Mouse (Mus musculus) limb, embryonic 12.5 days (tissue): ENCODE data around the gene Zfp536. TPM values are rescaled to one million over a fixed set of nuclear protein-coding genes. Genes with fewer than 3 reads are reported as not detected.

Source experiments
- ATAC-seq: fragments of 200-750 bp; cut with Nextera tagmentation; 2 replicates; pipeline ENCODE4 v1.8.0; 2017; ENCODE audit warnings: low read depth, moderate TSS enrichment; ENCODE audit not compliant: insufficient number of reproducible peaks, insufficient read depth, low FRiP score, low TSS enrichment
- H3K27ac ChIP-seq: fragments of 300-500 bp; sonication (generic); 2 replicates; pipeline ENCODE4 v1.5.1; 2016; ENCODE audit warnings: mild to moderate bottlenecking, moderate library complexity
- H3K27me3 ChIP-seq: fragments of 300-500 bp; sonication (generic); 2 replicates; pipeline ENCODE4 v1.6.1; 2016; ENCODE audit warnings: mild to moderate bottlenecking, moderate library complexity
- H3K36me3 ChIP-seq: fragments of 300-500 bp; sonication (generic); 2 replicates; pipeline ENCODE4 v1.6.1; 2016; ENCODE audit warnings: mild to moderate bottlenecking, moderate library complexity
- H3K4me1 ChIP-seq: fragments of 300-500 bp; sonication (generic); replicated peaks from 2 replicates; pipeline ENCODE4 v1.6.1; 2016
- H3K4me2 ChIP-seq: fragments of 300-500 bp; sonication (generic); 2 replicates; pipeline ENCODE4 v1.6.1; 2016; ENCODE audit warnings: mild to moderate bottlenecking, moderate library complexity
- H3K4me3 ChIP-seq: fragments of 300-500 bp; sonication (generic); replicated peaks from 2 replicates; pipeline ENCODE4 v1.5.1; 2016; ENCODE audit warnings: mild to moderate bottlenecking
- H3K9ac ChIP-seq: fragments of 300-500 bp; sonication (generic); replicated peaks from 2 replicates; pipeline ENCODE4 v1.6.1; 2016; ENCODE audit warnings: mild to moderate bottlenecking, moderate library complexity
- H3K9me3 ChIP-seq: fragments of 300-500 bp; sonication (generic); 2 replicates; pipeline ENCODE4 v1.6.1; 2016; ENCODE audit warnings: mild to moderate bottlenecking, moderate library complexity
- WGBS: fragments of 180-500 bp; shearing (Covaris S2); methylation state at CpG from one replicate; pipeline ENCODE4 v1.1.7; 2016; 5-methylcytosine and 5-hydroxymethylcytosine counted together
- polyA plus RNA-seq: library from polyadenylated mRNA; unstranded; fragments of >200 nt; fragmentation: Nextera tagmentation; extraction: Ambion mirVana; gene quantifications from 2 replicates; pipeline ENCODE4 v1.2.1, GENCODE M21; 2016

Zfp536 gene
- polyA plus RNA-seq, 1 experiment from 2014 or later: 8.1 TPM

GRCm38 (mm10) chr7:37548805-37549204, 224.6 kb downstream of the Zfp536 start:
- Histone ChIP-seq H3K4me1 (peaks cover 15% of the 10 kb centered on the region), H3K4me2 (no peak overlapping the region), H3K27ac (no peak overlapping the region), H3K9me3 (no peaks in the 10 kb centered on the region), H3K36me3 (no peaks in the 10 kb centered on the region), H3K27me3 (0 out of 2 replicates have a peak, but pooled peaks cover 3% of the 10 kb centered on the region), H3K9ac (no peak overlapping the region), H3K4me3 (no peak overlapping the region)
- ATAC-seq: no peak
- 61% methylated on average over 15 of the region's 15 CpGs for WGBS

DNA sequence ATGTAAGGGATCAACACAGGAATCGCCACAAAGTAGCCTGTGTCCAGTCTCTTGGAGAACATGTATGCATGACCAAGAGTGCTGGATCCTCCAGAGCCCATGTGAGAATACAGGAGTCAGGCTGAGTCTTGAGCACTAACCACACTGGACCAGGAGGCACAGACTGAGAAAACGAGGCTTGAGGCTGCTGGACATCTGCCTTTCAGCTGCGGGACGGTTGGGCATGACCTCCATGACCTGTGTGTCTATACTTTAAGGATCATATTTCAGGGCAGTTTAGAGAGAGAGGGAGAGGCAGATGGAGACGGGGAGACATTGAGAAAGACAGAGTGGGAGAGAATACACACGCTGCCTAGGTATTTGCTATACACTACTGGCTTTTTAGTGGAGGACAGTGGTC, 229.4 kb downstream of the Zfp536 start:
- Histone ChIP-seq H3K4me2 (no peak overlapping the region), H3K27me3 (no peaks in the 10 kb centered on the region), H3K4me3 (no peak overlapping the region), H3K9me3 (no peaks in the 10 kb centered on the region), H3K36me3 (no peaks in the 10 kb centered on the region), H3K27ac (no peak overlapping the region), H3K9ac (no peak overlapping the region), H3K4me1 (peaks cover 2% of the 10 kb centered on the region; the same call in 1 of the 2 replicates)
- ATAC-seq: no peak
- 15% methylated on average over 6 of the region's 6 CpGs for WGBS

DNA sequence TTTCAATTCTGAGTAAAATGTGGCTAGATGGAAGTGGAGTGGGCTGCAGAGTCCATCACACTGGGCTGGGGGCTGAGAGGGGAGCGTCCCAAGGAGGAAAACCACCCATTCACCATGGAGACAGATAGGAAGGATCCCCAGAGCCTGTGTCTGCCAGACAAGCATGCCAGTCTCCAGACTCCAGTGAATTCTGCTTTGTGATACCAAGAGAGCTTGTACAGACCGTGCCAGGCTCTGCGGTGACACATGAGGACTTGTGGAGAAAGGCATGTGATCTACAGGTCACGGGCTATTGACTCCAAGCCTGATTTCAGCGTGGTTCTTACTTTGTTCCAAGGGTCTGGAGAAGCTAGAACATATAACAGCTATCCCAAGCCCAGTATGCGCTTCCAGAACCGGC, 230.5 kb downstream of the Zfp536 start:
- Histone ChIP-seq H3K9ac (no peak overlapping the region), H3K9me3 (no peaks in the 10 kb centered on the region), H3K4me2 (no peak overlapping the region), H3K4me1 (no peaks in the 10 kb centered on the region; the same call in 1 of the 2 replicates), H3K36me3 (no peaks in the 10 kb centered on the region), H3K27ac (no peak overlapping the region), H3K4me3 (no peak overlapping the region), H3K27me3 (no peaks in the 10 kb centered on the region)
- ATAC-seq: no peak
- WGBS: 87% methylated on average over 7 of the region's 7 CpGs

GRCm38 (mm10) chr7:37531166-37531565, 242.3 kb downstream of the Zfp536 start:
- no peaks in the 10 kb centered on the region for H3K9me3 ChIP-seq
- H3K27me3 ChIP-seq: no peaks in the 10 kb centered on the region; the same call in 1 of the 2 replicates
- H3K27ac ChIP-seq: no peak overlapping the region
- H3K36me3 ChIP-seq: no peaks in the 10 kb centered on the region
- H3K4me2 ChIP-seq: no peak overlapping the region
- WGBS: 89% methylated on average over 2 of the region's 2 CpGs
- ATAC-seq: no peak
- no peak overlapping the region for H3K9ac ChIP-seq
- no peak overlapping the region for H3K4me3 ChIP-seq
- H3K4me1 ChIP-seq: no peaks in the 10 kb centered on the region

DNA sequence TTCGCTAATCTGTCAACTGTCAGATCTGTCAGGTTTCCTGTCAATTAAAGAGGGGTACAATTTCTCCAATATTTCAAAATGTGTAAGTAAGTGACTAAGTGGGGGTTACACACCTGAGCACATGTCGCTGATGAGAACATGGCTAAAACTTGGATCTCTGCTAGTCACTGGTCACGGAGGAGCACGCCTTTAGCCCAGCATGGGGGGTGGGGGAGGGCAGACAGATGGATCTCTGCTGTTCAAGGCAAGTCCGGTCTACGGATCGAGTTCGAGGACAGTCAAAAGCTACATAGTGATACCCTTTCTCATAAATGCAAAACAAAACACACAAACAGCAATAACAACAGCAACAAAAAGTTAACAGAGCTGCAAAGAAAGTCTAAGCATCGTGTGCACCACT, 245.1 kb downstream of the Zfp536 start:
- Histone ChIP-seq H3K9ac (no peak overlapping the region), H3K4me3 (no peak overlapping the region), H3K9me3 (no peaks in the 10 kb centered on the region), H3K4me2 (no peak overlapping the region), H3K36me3 (no peaks in the 10 kb centered on the region), H3K27me3 (no peaks in the 10 kb centered on the region; the same call in 1 of the 2 replicates), H3K27ac (no peak overlapping the region), H3K4me1 (no peaks in the 10 kb centered on the region)
- no peak for ATAC-seq
- WGBS: 86% methylated on average over 9 of the region's 9 CpGs

- Histone ChIP-seq H3K36me3 (no peaks in the 10 kb centered on the region), H3K27ac (no peak overlapping the region), H3K4me3 (no peak overlapping the region), H3K4me2 (no peak overlapping the region), H3K4me1 (no peaks in the 10 kb centered on the region), H3K9me3 (no peaks in the 10 kb centered on the region), H3K9ac (no peak overlapping the region), H3K27me3 (no peaks in the 10 kb centered on the region; the same call in 1 of the 2 replicates)
- no peak for ATAC-seq
- WGBS: 91% methylated on average over 2 of the region's 2 CpGs
Measured at GRCm38 (mm10) chr7:37527890-37528289, 245.6 kb downstream of the Zfp536 start.

DNA sequence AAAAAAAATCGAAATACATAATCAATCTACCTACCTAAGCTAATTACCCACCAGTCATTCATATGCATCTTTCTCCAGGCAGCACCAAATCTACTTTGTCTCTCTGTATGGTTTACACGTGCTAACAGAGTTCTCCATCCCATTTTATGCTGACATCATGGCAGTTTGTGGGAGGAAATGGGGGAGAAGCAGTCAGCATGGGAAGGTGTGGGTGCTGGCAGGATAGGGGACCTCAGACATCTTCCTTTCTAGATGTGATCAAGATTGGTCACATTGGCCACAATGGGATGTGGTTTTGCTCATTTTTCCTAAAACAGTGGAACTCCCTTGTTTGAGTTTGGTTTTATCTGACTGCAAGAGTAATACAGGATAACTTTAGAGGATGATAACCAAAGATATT, 252.0 kb downstream of the Zfp536 start:
- ATAC-seq: no peak
- no peak overlapping the region for H3K27ac ChIP-seq
- H3K4me2 ChIP-seq: no peak overlapping the region
- H3K9ac ChIP-seq: no peak overlapping the region
- no peaks in the 10 kb centered on the region for H3K36me3 ChIP-seq
- WGBS: 68% methylated on average over 2 of the region's 2 CpGs
- H3K4me1 ChIP-seq: no peaks in the 10 kb centered on the region
- no peaks in the 10 kb centered on the region for H3K9me3 ChIP-seq
- no peaks in the 10 kb centered on the region for H3K27me3 ChIP-seq
- no peak overlapping the region for H3K4me3 ChIP-seq

- 79% methylated on average over 8 of the region's 8 CpGs for WGBS
- Histone ChIP-seq H3K4me3 (no peak overlapping the region), H3K36me3 (no peaks in the 10 kb centered on the region), H3K9me3 (no peaks in the 10 kb centered on the region), H3K9ac (no peak overlapping the region), H3K4me1 (peaks cover 18% of the 10 kb centered on the region), H3K27me3 (peaks cover 4% of the 10 kb centered on the region), H3K27ac (no peak overlapping the region), H3K4me2 (no peak overlapping the region)
- no peak for ATAC-seq
Measured at GRCm38 (mm10) chr7:37510933-37511675, 262.3 kb downstream of the Zfp536 start.

DNA sequence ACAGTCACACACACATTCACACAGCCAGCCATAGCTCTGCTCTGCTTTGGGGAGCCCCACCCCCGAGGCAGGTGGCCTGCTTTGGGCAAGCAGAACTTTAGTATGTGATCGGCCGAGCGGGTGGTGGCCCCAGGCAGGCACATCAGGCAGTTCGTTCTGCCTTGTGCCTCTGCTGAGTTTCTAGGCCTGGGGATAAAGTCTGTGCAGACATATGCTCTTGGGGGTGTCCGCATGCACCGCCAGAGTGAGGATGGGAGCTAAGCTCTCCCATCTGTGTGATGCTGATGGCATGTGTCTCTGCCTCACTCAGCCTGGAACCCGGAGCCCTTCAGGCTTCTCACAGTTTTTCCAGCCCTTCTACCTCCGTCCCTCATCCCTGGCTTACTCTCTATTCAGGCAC, 263.7 kb downstream of the Zfp536 start:
- no peaks in the 10 kb centered on the region for H3K36me3 ChIP-seq
- H3K9ac ChIP-seq: no peak overlapping the region
- peaks cover 18% of the 10 kb centered on the region for H3K4me1 ChIP-seq

GRCm38 (mm10) chr7:37505548-37505947, 267.9 kb downstream of the Zfp536 start:
- H3K4me3 ChIP-seq: no peak overlapping the region
- peaks cover 4% of the 10 kb centered on the region for H3K27me3 ChIP-seq
- H3K27ac ChIP-seq: no peak overlapping the region
- H3K9me3 ChIP-seq: no peaks in the 10 kb centered on the region
- no peak overlapping the region for H3K9ac ChIP-seq
- 70% methylated on average over 7 of the region's 7 CpGs for WGBS
- no peaks in the 10 kb centered on the region for H3K36me3 ChIP-seq
- no peak for ATAC-seq
- H3K4me1 ChIP-seq: 0 out of 2 replicates have a peak, but pooled peaks cover 3% of the 10 kb centered on the region
- H3K4me2 ChIP-seq: no peak overlapping the region

More for the DNA sequence above, 263.7 kb downstream of the Zfp536 start:
- no peak for ATAC-seq
- no peak overlapping the region for H3K4me2 ChIP-seq
- WGBS: 62% methylated on average over 9 of the region's 9 CpGs
- H3K4me3 ChIP-seq: no peak overlapping the region
- H3K27me3 ChIP-seq: peaks cover 4% of the 10 kb centered on the region
- no peaks in the 10 kb centered on the region for H3K9me3 ChIP-seq
- no peak overlapping the region for H3K27ac ChIP-seq

DNA sequence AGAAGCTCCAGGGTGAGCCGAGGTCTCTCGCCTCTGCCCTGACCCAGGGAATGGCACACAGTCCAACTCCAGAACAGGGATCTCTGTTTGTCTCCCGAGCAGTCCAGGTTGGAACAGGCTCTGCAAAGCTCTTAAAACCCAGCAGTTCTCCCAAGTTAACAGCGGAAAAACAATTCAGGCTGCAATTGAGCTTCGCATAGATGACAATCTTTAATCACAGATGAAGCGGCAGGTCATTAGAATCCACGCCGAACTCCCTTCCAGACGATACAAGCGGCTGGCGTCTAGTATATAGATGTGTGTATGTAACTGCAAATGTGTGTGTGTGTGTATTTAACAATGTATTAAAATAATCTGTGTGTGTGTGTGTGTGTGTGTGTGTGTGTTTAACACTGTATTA, 268.3 kb downstream of the Zfp536 start:
- no peak overlapping the region for H3K9ac ChIP-seq
- H3K4me3 ChIP-seq: no peak overlapping the region
- H3K27me3 ChIP-seq: peaks cover 4% of the 10 kb centered on the region
- WGBS: 79% methylated on average over 11 of the region's 11 CpGs
- no peak overlapping the region for H3K4me2 ChIP-seq
- no peaks in the 10 kb centered on the region for H3K36me3 ChIP-seq
- H3K4me1 ChIP-seq: 0 out of 2 replicates have a peak, but pooled peaks cover 3% of the 10 kb centered on the region
- no peaks in the 10 kb centered on the region for H3K9me3 ChIP-seq
- no peak for ATAC-seq
- H3K27ac ChIP-seq: no peak overlapping the region

DNA sequence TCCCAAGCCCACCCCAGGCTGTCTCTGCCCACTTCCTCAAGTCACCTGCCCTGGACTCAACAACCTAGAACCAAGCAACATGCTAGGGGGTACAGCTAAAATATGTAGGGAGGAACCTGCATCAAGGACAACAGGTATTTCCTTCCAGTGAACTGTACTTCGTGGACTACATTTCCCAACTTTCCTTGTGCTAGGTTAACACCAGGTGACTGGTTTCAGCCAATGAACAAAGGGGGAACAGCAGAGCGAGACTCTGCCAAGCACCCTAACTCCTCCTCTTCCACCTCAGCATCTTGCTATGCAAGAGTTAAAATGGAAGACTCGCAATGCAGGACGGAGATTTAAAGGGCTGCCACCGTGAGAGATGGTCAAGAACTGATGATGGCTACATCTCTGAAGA, 274.6 kb downstream of the Zfp536 start:
- no peak overlapping the region for H3K9ac ChIP-seq
- no peaks in the 10 kb centered on the region for H3K27me3 ChIP-seq
- no peak overlapping the region for H3K27ac ChIP-seq
- H3K4me2 ChIP-seq: no peak overlapping the region
- no peak for ATAC-seq
- 57% methylated on average over 5 of the region's 5 CpGs for WGBS
- no peaks in the 10 kb centered on the region for H3K4me1 ChIP-seq
- H3K9me3 ChIP-seq: no peaks in the 10 kb centered on the region
- no peaks in the 10 kb centered on the region for H3K36me3 ChIP-seq
- no peak overlapping the region for H3K4me3 ChIP-seq
